In genomic region chr2:18884277-18884676, GRCm38 (mm10) we compare ENCODE assay signal across 17 mouse cellular contexts.
DNase-seq lines count a peak whose midpoint lies in the region; ATAC-seq and TF ChIP-seq lines count a peak whose summit lies in the region.
"Had no signal": no experiment of that assay in that cellular context is flagged by ENCODE, and none has a peak within 500 bp of the region (broad histone marks: within the 10 kb centered on the region; RNA-seq: fewer than 3 reads in every experiment).

No protein-coding gene starts in this region.

- no peak overlapping the region for H3K27ac ChIP-seq in gastrocnemius, adult 2 months
- H3K27ac ChIP-seq in liver, postnatal 0 days (ENCODE audit: low read depth): no peak overlapping the region
- H3K27ac ChIP-seq in liver, embryonic 12.5 days: no peak overlapping the region
- H3K27ac ChIP-seq: embryonic facial prominence, embryonic 10.5 days; midbrain, embryonic 13.5 days; neural tube, embryonic 12.5 days; stomach, embryonic 15.5 days had no signal

- ATAC-seq in liver, postnatal 0 days: no peak
- ATAC-seq in liver, embryonic 12.5 days: no peak
- no peak for ATAC-seq in Patski
- ATAC-seq: midbrain, embryonic 13.5 days had no signal

- H3K4me1 ChIP-seq in liver, postnatal 0 days (ENCODE audit: insufficient read depth): no peaks in the 10 kb centered on the region
- H3K4me1 ChIP-seq in liver, embryonic 12.5 days: no peaks in the 10 kb centered on the region
- H3K4me1 ChIP-seq: embryonic facial prominence, embryonic 10.5 days; midbrain, embryonic 13.5 days; neural tube, embryonic 12.5 days; stomach, embryonic 15.5 days had no signal

- no peak overlapping the region for H3K9ac ChIP-seq in liver, postnatal 0 days (replicated peaks)
- H3K9ac ChIP-seq in liver, embryonic 12.5 days: no peak overlapping the region
- H3K9ac ChIP-seq: midbrain, embryonic 13.5 days; neural tube, embryonic 12.5 days; stomach, embryonic 15.5 days had no signal

- H3K9me3 ChIP-seq in liver, postnatal 0 days (ENCODE audit: low read length): no peaks in the 10 kb centered on the region
- no peaks in the 10 kb centered on the region for H3K9me3 ChIP-seq in liver, embryonic 12.5 days (replicated peaks)
- H3K9me3 ChIP-seq: embryonic facial prominence, embryonic 10.5 days; midbrain, embryonic 13.5 days; neural tube, embryonic 12.5 days; stomach, embryonic 15.5 days had no signal

- 78% methylated on average over 3 of the region's 3 CpGs for WGBS in liver, postnatal 0 days (ENCODE audit: insufficient replicate concordance)
- 76% methylated on average over 3 of the region's 3 CpGs for WGBS in liver, embryonic 12.5 days (ENCODE audit: insufficient replicate concordance)

- no peak overlapping the region for H3K4me3 ChIP-seq in gastrocnemius, adult 2 months
- no peak overlapping the region for H3K4me3 ChIP-seq in liver, postnatal 0 days (ENCODE audit: low read depth, low read length)
- H3K4me3 ChIP-seq in liver, embryonic 12.5 days: no peak overlapping the region
- H3K4me3 ChIP-seq: embryonic facial prominence, embryonic 10.5 days; midbrain, embryonic 13.5 days; neural tube, embryonic 12.5 days; stomach, embryonic 15.5 days had no signal

- H3K36me3 ChIP-seq in liver, postnatal 0 days (replicated peaks; ENCODE audit: insufficient read depth, low read length): peaks cover 5% of the 10 kb centered on the region
- peaks cover 28% of the 10 kb centered on the region for H3K36me3 ChIP-seq in liver, embryonic 12.5 days
- peaks cover 4% of the 10 kb centered on the region for H3K36me3 ChIP-seq in splenic B cell, adult 2 months (ENCODE audit: control insufficient read depth, insufficient read depth, low read length, poor library complexity, severe bottlenecking)
- H3K36me3 ChIP-seq: embryonic facial prominence, embryonic 10.5 days; midbrain, embryonic 13.5 days; neural tube, embryonic 12.5 days; stomach, embryonic 15.5 days had no signal

- H3K4me2 ChIP-seq in liver, postnatal 0 days (ENCODE audit: low read depth, low read length): no peak overlapping the region
- H3K4me2 ChIP-seq in liver, embryonic 12.5 days: no peak overlapping the region
- H3K4me2 ChIP-seq: liver, embryonic 11.5 days; midbrain, embryonic 13.5 days; neural tube, embryonic 12.5 days; stomach, embryonic 15.5 days had no signal

- CTCF ChIA-PET in Patski (lab: Charles Lee): interaction anchor here (1.0 kb wide), 1 partner anchor 21 kb away, joined by 3 read pairs; no protein-coding TSS in a partner anchor

- H3K27me3 ChIP-seq in liver, postnatal 0 days (ENCODE audit: insufficient read depth, low read length): no peaks in the 10 kb centered on the region
- no peaks in the 10 kb centered on the region for H3K27me3 ChIP-seq in liver, embryonic 12.5 days (replicated peaks)
- no peaks in the 10 kb centered on the region for H3K27me3 ChIP-seq in Patski
- no peaks in the 10 kb centered on the region for H3K27me3 ChIP-seq in splenic B cell, adult 2 months (ENCODE audit: control insufficient read depth, insufficient read depth, low read length, poor library complexity, severe bottlenecking)
- H3K27me3 ChIP-seq: midbrain, embryonic 13.5 days; neural tube, embryonic 12.5 days; stomach, embryonic 15.5 days had no signal

- no peak for DNase-seq in gastrocnemius, adult 2 months
- DNase-seq in gastrocnemius, postnatal 10 days: no peak
- no peak for DNase-seq in liver, postnatal 0 days
- no peak for DNase-seq in Patski (ENCODE audit: low read depth, low spot score)
- DNase-seq in splenic B cell, adult 2 months (ENCODE audit: low read depth, low spot score): peak; percentile 49
- no peak for DNase-seq in heart, postnatal 36 days
- DNase-seq in heart, postnatal 10 days: no peak
- DNase-seq: adrenal gland, postnatal 36 days; cerebellum, postnatal 14 days; right cerebral cortex, postnatal 4 days; thymus, postnatal 25 days had no signal

- no peak for TF ChIP-seq EP300 in liver, postnatal 0 days (IDR thresholded peaks at IDR 0.05; ENCODE audit: low read depth)

- in situ Hi-C loops in Patski (cut with MboI; ENCODE audit: low pct_unique_long_range_greater_than_20kb): no loop called here

- POLR2A ChIA-PET in Patski (lab: Charles Lee): no interaction called here

- peak; percentile 51 for TF ChIP-seq CTCF in gastrocnemius, adult 2 months (IDR thresholded peaks at IDR 0.05)
- peak; percentile 61 for TF ChIP-seq CTCF in liver, postnatal 0 days (IDR thresholded peaks at IDR 0.05; ENCODE audit: low read depth)
- TF ChIP-seq CTCF in Patski (IDR thresholded peaks at IDR 0.05): peak; percentile 42

- intact Hi-C loops in gastrocnemius, adult 2 months (cut with DNase I): no loop called here
- intact Hi-C loops in heart, postnatal 36 days (cut with DNase I): no loop called here
- intact Hi-C loops in heart, postnatal 10 days (cut with DNase I): no loop called here
